Mouse (Mus musculus) heart, embryonic 10.5 days (tissue): ENCODE data around the gene Dnm1. TPM values are rescaled to one million over a fixed set of nuclear protein-coding genes. Genes with fewer than 3 reads are reported as not detected.

ENCODE experiments used
- DNase-seq: peaks from one replicate; pipeline ENCODE4 v3.0.0-alpha.2; 2017; ENCODE audit warnings: low spot score
- H3K27ac ChIP-seq: fragments of 300-500 bp; sonication (generic); 2 replicates; pipeline ENCODE4 v1.5.1; 2016; ENCODE audit warnings: mild to moderate bottlenecking
- H3K27me3 ChIP-seq: fragments of 300-500 bp; sonication (generic); 2 replicates; pipeline ENCODE4 v1.6.1; 2016; ENCODE audit warnings: mild to moderate bottlenecking; ENCODE audit not compliant: poor library complexity, insufficient read depth, severe bottlenecking
- H3K36me3 ChIP-seq: fragments of 300-500 bp; sonication (generic); 2 replicates; pipeline ENCODE4 v1.6.1; 2016; ENCODE audit warnings: mild to moderate bottlenecking, moderate library complexity
- H3K4me1 ChIP-seq: fragments of 300-500 bp; sonication (generic); 2 replicates; pipeline ENCODE4 v1.6.1; 2016; ENCODE audit warnings: mild to moderate bottlenecking
- H3K4me3 ChIP-seq: fragments of 300-500 bp; sonication (generic); 2 replicates; pipeline ENCODE4 v1.5.1; 2016; ENCODE audit warnings: mild to moderate bottlenecking, moderate library complexity
- H3K9me3 ChIP-seq: fragments of 300-500 bp; sonication (generic); 2 replicates; pipeline ENCODE4 v1.6.1; 2016; ENCODE audit warnings: mild to moderate bottlenecking, moderate library complexity
- WGBS: fragments of 180-500 bp; shearing (Covaris S2); methylation state at CpG from one replicate; pipeline ENCODE4 v1.1.7; 2016; 5-methylcytosine and 5-hydroxymethylcytosine counted together
- polyA plus RNA-seq: library from polyadenylated mRNA; unstranded; fragments of >200 nt; fragmentation: Nextera tagmentation; extraction: Ambion mirVana; gene quantifications from 2 replicates; pipeline ENCODE4 v1.2.1, GENCODE M21; 2016

Gene Dnm1
- 4.3 and 9.4 TPM in 2 replicates for polyA plus RNA-seq

- Histone ChIP-seq H3K36me3 (no peaks in the 10 kb centered on the region), H3K9me3 (no peaks in the 10 kb centered on the region), H3K4me3 (peak within 1 kb of the TSS; percentile 72), H3K27me3 (peaks cover 57% of the 10 kb centered on the region), H3K27ac (peak within 1 kb of the TSS; percentile 83), H3K4me1 (peaks cover 62% of the 10 kb centered on the region)
- WGBS = under 1% methylated on average over 63 of the region's 63 CpGs
- peak; percentile 92 for DNase-seq
Measured at GRCm38 (mm10) chr2:32353007-32353542, at the start of gene Dnm1. Gene Dnm1 (minus strand): TSS chr2:32353338.

DNA sequence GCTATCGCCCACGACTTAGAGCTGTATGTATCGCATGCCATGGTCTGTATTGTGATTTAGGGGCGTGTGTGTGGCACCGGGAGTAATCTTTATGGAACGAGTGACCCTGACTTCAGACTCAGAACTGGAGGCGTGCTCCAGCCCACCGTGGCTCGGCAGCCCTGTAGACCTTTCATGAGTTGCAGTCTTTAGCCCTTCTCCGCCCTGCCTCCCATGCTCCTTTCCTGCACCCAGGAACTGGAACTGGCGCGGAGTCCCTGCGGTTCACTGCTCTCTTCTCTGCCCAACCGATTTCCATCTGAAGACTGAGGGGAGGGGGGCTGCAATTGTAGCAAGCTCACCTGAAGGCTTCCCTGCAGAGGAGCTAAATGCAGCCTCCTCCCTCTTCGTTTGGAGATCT lies 43.6 kb upstream of the Dnm1 start:
- H3K9me3 ChIP-seq = no peaks in the 10 kb centered on the region
- DNase-seq = no peak
- WGBS = under 1% methylated on average over 15 of the region's 15 CpGs
- H3K4me3 ChIP-seq = peak overlapping the region; percentile 95
- peaks cover 37% of the 10 kb centered on the region for H3K36me3 ChIP-seq
- H3K27ac ChIP-seq = peak overlapping the region; percentile 92
- H3K4me1 ChIP-seq = peaks cover 22% of the 10 kb centered on the region
- H3K27me3 ChIP-seq = no peaks in the 10 kb centered on the region

- WGBS = under 1% methylated on average over 59 of the region's 59 CpGs
- Histone ChIP-seq H3K9me3 (no peaks in the 10 kb centered on the region), H3K27ac (peak overlapping the region; percentile 92), H3K4me1 (peaks cover 22% of the 10 kb centered on the region), H3K27me3 (no peaks in the 10 kb centered on the region; the same call in 1 of the 2 replicates), H3K4me3 (peak overlapping the region; percentile 95), H3K36me3 (peaks cover 31% of the 10 kb centered on the region)
- peak; percentile 97 for DNase-seq
Measured at GRCm38 (mm10) chr2:32395946-32396621, 42.9 kb upstream of the Dnm1 start.

- WGBS = under 1% methylated on average over 31 of the region's 31 CpGs
- no peaks in the 10 kb centered on the region for H3K9me3 ChIP-seq
- no peaks in the 10 kb centered on the region; the same call in 1 of the 2 replicates for H3K27me3 ChIP-seq
- peak within 1 kb of the TSS; percentile 92 for H3K27ac ChIP-seq
- H3K4me1 ChIP-seq = peaks cover 22% of the 10 kb centered on the region
- peak within 1 kb of the TSS; percentile 95 for H3K4me3 ChIP-seq
- peaks cover 26% of the 10 kb centered on the region for H3K36me3 ChIP-seq
- peak; percentile 94 for DNase-seq
Measured at GRCm38 (mm10) chr2:32395484-32395945, 42.4 kb upstream of the Dnm1 start, which contains the start of gene Ptges2. Gene Ptges2 (plus strand): TSS chr2:32395896.

DNA sequence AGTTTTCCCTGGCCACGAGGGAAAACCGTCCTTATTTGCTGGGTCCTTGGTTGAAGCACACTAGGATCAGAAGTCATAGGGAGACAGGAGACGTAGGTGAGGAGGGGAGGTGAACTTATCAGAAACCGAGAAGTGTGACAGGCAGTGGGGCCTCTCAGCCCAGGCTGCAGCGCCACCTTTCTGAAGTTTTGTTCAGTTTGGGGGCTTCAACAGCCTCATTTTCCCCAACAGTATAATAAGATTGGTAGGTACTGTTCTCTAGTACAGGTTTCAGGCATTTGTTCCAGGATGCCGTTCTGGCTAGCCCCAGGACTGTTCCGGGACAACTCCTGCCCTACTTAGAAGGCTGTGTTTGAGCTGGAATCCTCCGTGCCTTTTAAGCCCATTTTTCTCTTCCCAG lies 41.8 kb upstream of the Dnm1 start:
- Histone ChIP-seq H3K27me3 (no peaks in the 10 kb centered on the region; the same call in 1 of the 2 replicates), H3K27ac (peak overlapping the region; percentile 92), H3K36me3 (peaks cover 20% of the 10 kb centered on the region), H3K9me3 (no peaks in the 10 kb centered on the region), H3K4me1 (peaks cover 22% of the 10 kb centered on the region), H3K4me3 (peak overlapping the region; percentile 95)
- DNase-seq = peak; percentile 82
- WGBS = 3% methylated on average over 8 of the region's 8 CpGs

- H3K27me3 ChIP-seq = peaks cover 15% of the 10 kb centered on the region
- H3K4me3 ChIP-seq = no peak overlapping the region
- DNase-seq = no peak
- H3K9me3 ChIP-seq = no peaks in the 10 kb centered on the region
- H3K36me3 ChIP-seq = no peaks in the 10 kb centered on the region
- 85% methylated on average over 5 of the region's 5 CpGs for WGBS
- H3K27ac ChIP-seq = no peak overlapping the region
- peaks cover 20% of the 10 kb centered on the region for H3K4me1 ChIP-seq
Measured at GRCm38 (mm10) chr2:32392063-32392462, 38.9 kb upstream of the Dnm1 start.

DNA sequence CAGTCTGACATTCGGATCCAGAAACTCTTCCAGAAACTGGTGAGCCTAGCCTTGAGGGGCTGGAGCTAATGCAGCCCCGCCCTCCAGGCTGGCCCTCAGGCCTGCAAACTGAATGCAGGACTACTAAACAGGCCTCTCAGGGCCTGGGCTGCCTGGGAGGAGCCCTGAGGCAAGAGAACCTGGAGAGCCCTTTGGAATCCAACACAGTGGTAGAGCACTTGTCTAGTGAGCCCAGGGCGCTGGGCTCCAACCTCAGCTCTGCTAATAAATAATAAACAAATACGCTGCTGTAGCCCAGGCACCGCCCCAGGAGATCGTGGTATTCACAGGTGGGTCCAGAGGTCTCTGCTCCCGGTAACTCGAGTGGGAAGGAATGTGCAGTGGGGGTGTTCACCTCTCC lies 37.7 kb upstream of the Dnm1 start:
- no peaks in the 10 kb centered on the region for H3K9me3 ChIP-seq
- no peak overlapping the region for H3K27ac ChIP-seq
- peaks cover 11% of the 10 kb centered on the region; the same call in 1 of the 2 replicates for H3K4me1 ChIP-seq
- 73% methylated on average over 8 of the region's 8 CpGs for WGBS
- no peak overlapping the region for H3K4me3 ChIP-seq
- H3K36me3 ChIP-seq = no peaks in the 10 kb centered on the region
- H3K27me3 ChIP-seq = peaks cover 26% of the 10 kb centered on the region
- DNase-seq = no peak

- H3K27me3 ChIP-seq = peaks cover 39% of the 10 kb centered on the region
- WGBS = 64% methylated on average over 2 of the region's 2 CpGs
- H3K4me1 ChIP-seq = 0 out of 2 replicates have a peak, but pooled peaks cover 5% of the 10 kb centered on the region
- H3K4me3 ChIP-seq = no peak overlapping the region
- DNase-seq = no peak
- no peaks in the 10 kb centered on the region for H3K36me3 ChIP-seq
- no peak overlapping the region for H3K27ac ChIP-seq
- H3K9me3 ChIP-seq = no peaks in the 10 kb centered on the region
Measured at GRCm38 (mm10) chr2:32389157-32389556, 36.0 kb upstream of the Dnm1 start.

- Histone ChIP-seq H3K27me3 (peaks cover 51% of the 10 kb centered on the region), H3K27ac (no peak within 1 kb of the TSS)
Measured at GRCm38 (mm10) chr2:32387706-32388490, 34.8 kb upstream of the Dnm1 start, which contains the start of gene Lcn2. Gene Lcn2 (minus strand): TSS chr2:32388252.

DNA sequence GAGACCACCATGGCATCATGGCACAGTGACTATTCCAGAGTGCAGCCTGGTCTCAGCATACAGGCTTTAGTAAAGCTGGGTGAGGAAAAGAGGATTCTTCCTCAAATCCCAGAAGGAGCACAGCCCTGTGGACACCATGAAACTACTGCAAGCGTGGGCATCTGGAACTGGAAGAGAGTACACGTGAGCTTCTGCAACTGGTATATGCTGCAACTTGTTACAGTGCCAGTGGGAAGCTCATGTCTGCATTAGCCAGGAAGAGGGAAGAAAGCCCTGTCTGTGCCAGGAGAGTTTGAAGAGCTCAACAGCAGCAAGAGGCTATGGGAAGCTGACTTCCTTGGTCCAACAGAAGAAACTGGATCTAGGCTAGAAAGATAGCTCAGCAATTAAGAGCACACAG lies 29.6 kb upstream of the Dnm1 start:
- Histone ChIP-seq H3K4me1 (peaks cover 21% of the 10 kb centered on the region), H3K4me3 (no peak overlapping the region; the same call in 1 of the 2 replicates), H3K27ac (no peak overlapping the region), H3K36me3 (peaks cover 20% of the 10 kb centered on the region), H3K27me3 (peaks cover 61% of the 10 kb centered on the region), H3K9me3 (no peaks in the 10 kb centered on the region)
- DNase-seq = no peak
- 86% methylated on average over 2 of the region's 2 CpGs for WGBS

More at GRCm38 (mm10) chr2:32387706-32388490, 34.8 kb upstream of the Dnm1 start, which contains the start of gene Lcn2:
- H3K4me1 ChIP-seq = 0 out of 2 replicates have a peak, but pooled peaks cover 5% of the 10 kb centered on the region
- DNase-seq = no peak
- 62% methylated on average over 5 of the region's 5 CpGs for WGBS
- no peaks in the 10 kb centered on the region for H3K9me3 ChIP-seq
- H3K4me3 ChIP-seq = no peak within 1 kb of the TSS
- no peaks in the 10 kb centered on the region for H3K36me3 ChIP-seq

DNA sequence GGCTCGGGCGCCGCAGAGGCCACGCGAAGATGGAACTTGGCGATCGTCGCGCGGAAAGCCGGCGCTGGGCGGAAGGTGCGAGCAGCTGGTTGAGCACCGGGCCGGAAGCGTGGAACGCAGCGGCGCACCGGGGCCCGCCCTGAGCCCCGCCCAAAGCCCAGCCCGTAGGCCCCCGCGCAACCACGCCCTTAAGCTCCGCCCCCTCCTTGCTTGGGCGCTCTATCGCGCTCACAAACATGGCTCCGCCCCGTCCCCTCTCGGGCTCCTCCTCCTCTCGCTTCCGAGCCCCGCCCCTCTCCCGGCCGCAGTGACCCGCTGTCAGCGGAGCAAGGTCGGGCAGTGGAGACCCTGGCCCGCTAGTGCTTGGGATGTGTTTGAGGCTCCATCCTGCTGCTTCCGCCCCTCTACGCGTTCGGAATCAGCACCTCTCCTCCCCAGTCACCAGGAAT lies 28.7 kb upstream of the Dnm1 start, which contains the start of gene 1110008P14Rik:
Gene 1110008P14Rik, minus strand, starts transcription at position 164 of the 449 bp plus-strand sequence.
- Histone ChIP-seq H3K27ac (peak within 1 kb of the TSS; percentile 79), H3K36me3 (peaks cover 29% of the 10 kb centered on the region), H3K4me1 (peaks cover 21% of the 10 kb centered on the region), H3K27me3 (peaks cover 53% of the 10 kb centered on the region), H3K4me3 (peak within 1 kb of the TSS; percentile 84), H3K9me3 (no peaks in the 10 kb centered on the region)
- under 1% methylated on average over 47 of the region's 47 CpGs for whole genome bisulfite sequencing
- peak; percentile 96 for DNase-seq

GRCm38 (mm10) chr2:32381141-32381774 lies 28.1 kb upstream of the Dnm1 start:
- H3K27me3 ChIP-seq = peaks cover 48% of the 10 kb centered on the region
- H3K4me1 ChIP-seq = peaks cover 24% of the 10 kb centered on the region
- no peaks in the 10 kb centered on the region for H3K9me3 ChIP-seq
- DNase-seq = no peak
- under 1% methylated on average over 27 of the region's 27 CpGs for WGBS
- H3K4me3 ChIP-seq = peak overlapping the region; percentile 84
- H3K27ac ChIP-seq = peak overlapping the region; percentile 79
- H3K36me3 ChIP-seq = peaks cover 34% of the 10 kb centered on the region
